Mouse (Mus musculus) stomach, embryonic 16.5 days (tissue): ENCODE measurements around the gene Cebpa. TPM values are rescaled to one million over a fixed set of nuclear protein-coding genes. Genes with fewer than 3 reads are reported as not detected.
A peak's percentile ranks its signal among the peaks of the same experiment; 100 is the strongest.

Source experiments
- ATAC-seq: fragments of 200-750 bp; cut with Nextera tagmentation; 2 replicates; pipeline ENCODE4 v1.8.0; 2017; ENCODE audit warnings: moderate number of reproducible peaks, moderate TSS enrichment; ENCODE audit not compliant: insufficient read depth, low FRiP score
- H3K27ac ChIP-seq: fragments of 300-500 bp; sonication (generic); 2 replicates; pipeline ENCODE4 v1.5.1; 2014; ENCODE audit warnings: low read length
- H3K27me3 ChIP-seq: fragments of 300-500 bp; sonication (generic); 2 replicates; pipeline ENCODE4 v1.6.1; 2014; ENCODE audit warnings: low read length, control low read depth, mixed read lengths; ENCODE audit not compliant: control insufficient read depth, insufficient read depth
- H3K36me3 ChIP-seq: fragments of 300-500 bp; sonication (generic); 2 replicates; pipeline ENCODE4 v1.6.1; 2014; ENCODE audit warnings: low read length; ENCODE audit not compliant: control insufficient read depth, insufficient read depth
- H3K4me1 ChIP-seq: fragments of 300-500 bp; sonication (generic); 2 replicates; pipeline ENCODE4 v1.6.1; 2014; ENCODE audit warnings: low read length, control low read depth, mixed read lengths; ENCODE audit not compliant: control insufficient read depth, insufficient read depth
- H3K4me2 ChIP-seq: fragments of 300-500 bp; sonication (generic); 2 replicates; pipeline ENCODE4 v1.6.1; 2014; ENCODE audit warnings: low read depth, low read length, mixed read lengths
- H3K4me3 ChIP-seq: fragments of 300-500 bp; sonication (generic); replicated peaks from 2 replicates; pipeline ENCODE4 v1.5.1; 2014; ENCODE audit warnings: mild to moderate bottlenecking, low read length
- H3K9ac ChIP-seq: fragments of 300-500 bp; sonication (generic); 2 replicates; pipeline ENCODE4 v1.6.1; 2014; ENCODE audit warnings: low read length
- H3K9me3 ChIP-seq: fragments of 300-500 bp; sonication (generic); replicated peaks from 2 replicates; pipeline ENCODE4 v1.6.1; 2016; ENCODE audit warnings: low read length, control low read depth; ENCODE audit not compliant: control insufficient read depth
- WGBS: fragments of 180-500 bp; shearing (Covaris S2); extraction: QIAGEN DNeasy Blood & Tissue Kit; methylation state at CpG from one replicate; pipeline ENCODE4 v1.1.7; 2014; 5-methylcytosine and 5-hydroxymethylcytosine counted together
- polyA plus RNA-seq: library from polyadenylated mRNA; unstranded; fragments of >200 nt; fragmentation: Nextera tagmentation; extraction: Ambion mirVana; gene quantifications from 2 replicates; pipeline ENCODE4 v1.2.1, GENCODE M21; 2015

The Cebpa gene
- polyA plus RNA-seq, 1 experiment from 2014 or later: 2.8 TPM

GRCm38 (mm10) chr7:35124216-35124615 lies 5.1 kb downstream of the Cebpa start:
- Histone ChIP-seq H3K27ac (no peak overlapping the region), H3K27me3 (peaks cover 22% of the 10 kb centered on the region), H3K9ac (peak overlapping the region; percentile 7; the same call in 1 of the 2 replicates), H3K36me3 (no peaks in the 10 kb centered on the region), H3K4me1 (peaks cover 15% of the 10 kb centered on the region), H3K4me3 (no peak overlapping the region), H3K4me2 (no peak overlapping the region), H3K9me3 (no peaks in the 10 kb centered on the region)
- ATAC-seq: no peak
- 64% methylated on average over 5 of the region's 5 CpGs for WGBS

- Histone ChIP-seq H3K4me3 (no peak overlapping the region), H3K4me1 (peaks cover 17% of the 10 kb centered on the region), H3K27me3 (peaks cover 22% of the 10 kb centered on the region), H3K4me2 (no peak overlapping the region), H3K9ac (peak overlapping the region; percentile 7; the same call in 1 of the 2 replicates), H3K36me3 (no peaks in the 10 kb centered on the region), H3K9me3 (no peaks in the 10 kb centered on the region), H3K27ac (no peak overlapping the region)
- 62% methylated on average over 6 of the region's 6 CpGs for WGBS
- no peak for ATAC-seq
Measured at GRCm38 (mm10) chr7:35124745-35125144, 5.7 kb downstream of the Cebpa start.

GRCm38 (mm10) chr7:35125971-35126370 lies 6.9 kb downstream of the Cebpa start:
- Histone ChIP-seq H3K4me1 (peaks cover 14% of the 10 kb centered on the region), H3K36me3 (no peaks in the 10 kb centered on the region), H3K27ac (no peak overlapping the region), H3K4me2 (no peak overlapping the region), H3K9ac (no peak overlapping the region), H3K9me3 (no peaks in the 10 kb centered on the region), H3K4me3 (no peak overlapping the region), H3K27me3 (peaks cover 15% of the 10 kb centered on the region)
- WGBS: 75% methylated on average over 5 of the region's 5 CpGs
- ATAC-seq: no peak

DNA sequence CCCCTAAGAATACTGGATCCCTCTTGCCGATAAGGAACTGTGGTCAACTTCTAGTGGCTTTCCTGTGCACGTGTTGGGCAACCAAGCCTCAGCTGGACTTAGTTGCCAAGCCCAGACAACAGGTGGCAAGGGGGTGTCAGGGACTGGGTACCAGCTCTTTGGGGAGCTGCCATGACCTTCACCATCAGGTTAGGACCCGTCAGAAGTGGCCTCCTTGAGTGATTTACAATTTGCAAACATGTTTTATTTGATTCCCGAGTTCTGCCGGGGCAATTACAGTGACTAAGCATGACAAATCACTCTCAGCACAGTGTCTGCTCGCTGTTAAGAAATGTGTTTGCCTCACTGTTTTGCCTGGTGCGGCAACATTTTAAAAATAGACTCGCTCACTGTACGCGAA lies 7.9 kb downstream of the Cebpa start:
- H3K4me1 ChIP-seq: peaks cover 11% of the 10 kb centered on the region
- peaks cover 5% of the 10 kb centered on the region for H3K27me3 ChIP-seq
- 34% methylated on average over 10 of the region's 10 CpGs for WGBS
- ATAC-seq: peak; percentile 33; the same call in 1 of the 2 replicates
- no peaks in the 10 kb centered on the region for H3K36me3 ChIP-seq
- 0 out of 2 replicates have a peak overlapping the region, but pooled peaks have one; percentile 12 for H3K27ac ChIP-seq
- H3K4me2 ChIP-seq: no peak overlapping the region
- no peak overlapping the region for H3K4me3 ChIP-seq
- no peak overlapping the region for H3K9ac ChIP-seq
- no peaks in the 10 kb centered on the region for H3K9me3 ChIP-seq

GRCm38 (mm10) chr7:35127721-35128120 lies 8.6 kb downstream of the Cebpa start:
- H3K36me3 ChIP-seq: no peaks in the 10 kb centered on the region
- no peaks in the 10 kb centered on the region for H3K9me3 ChIP-seq
- H3K27me3 ChIP-seq: no peaks in the 10 kb centered on the region
- WGBS: 25% methylated on average over 6 of the region's 6 CpGs
- H3K9ac ChIP-seq: no peak overlapping the region
- H3K4me3 ChIP-seq: no peak overlapping the region
- H3K4me1 ChIP-seq: peaks cover 11% of the 10 kb centered on the region
- no peak overlapping the region for H3K4me2 ChIP-seq
- ATAC-seq: no peak
- H3K27ac ChIP-seq: no peak overlapping the region

DNA sequence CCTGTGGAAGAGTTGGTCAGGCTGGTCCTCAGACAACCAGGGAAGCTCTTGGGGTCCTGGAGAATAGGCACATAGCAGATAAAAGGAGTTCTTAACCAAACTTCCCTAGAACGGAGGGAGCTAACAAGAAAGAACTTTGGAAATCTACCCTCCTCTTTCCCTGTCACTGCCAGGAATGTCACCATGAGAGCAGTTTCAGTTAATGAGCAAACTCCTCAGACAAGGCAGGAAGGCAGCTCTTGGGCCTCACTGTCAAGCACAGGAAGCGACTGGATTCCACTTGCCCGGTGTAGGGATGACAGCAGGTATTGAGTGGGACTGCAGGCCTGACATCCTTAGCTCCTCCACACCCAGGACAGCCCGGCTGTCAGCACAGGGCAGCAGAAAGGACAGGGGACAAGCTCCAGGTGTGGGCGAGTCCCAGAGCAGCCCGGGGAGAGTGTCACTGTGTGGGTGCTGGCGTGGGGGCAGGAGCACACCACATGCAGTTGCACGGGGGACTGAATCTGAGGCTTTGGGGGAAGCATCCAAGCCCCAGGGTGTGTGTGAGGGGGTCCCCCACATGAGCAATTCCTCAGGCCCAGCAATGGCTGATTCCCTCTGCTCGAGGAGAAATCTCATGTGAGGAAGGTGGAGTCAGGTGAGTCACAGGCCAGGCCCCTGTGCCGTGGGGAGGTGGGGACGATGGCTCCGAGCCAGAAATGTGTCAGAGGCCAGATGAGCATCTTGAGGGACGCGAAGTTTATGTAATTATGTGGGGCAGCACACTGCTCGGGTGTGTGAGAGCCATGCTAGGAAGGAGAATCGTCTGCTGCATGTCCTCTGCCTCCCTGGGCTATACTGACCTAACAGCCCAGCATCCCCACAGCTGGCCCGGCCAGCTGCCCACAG lies 9.8 kb downstream of the Cebpa start:
- Histone ChIP-seq H3K27ac (0 out of 2 replicates have a peak overlapping the region, but pooled peaks have one; percentile 0), H3K36me3 (no peaks in the 10 kb centered on the region), H3K4me1 (peaks cover 11% of the 10 kb centered on the region; the same call in 1 of the 2 replicates), H3K9me3 (no peaks in the 10 kb centered on the region), H3K4me2 (no peak overlapping the region), H3K9ac (no peak overlapping the region), H3K27me3 (no peaks in the 10 kb centered on the region), H3K4me3 (no peak overlapping the region)
- ATAC-seq: peak; percentile 74
- 42% methylated on average over 17 of the region's 17 CpGs for WGBS

- H3K27ac ChIP-seq: no peak overlapping the region; the same call in 1 of the 2 replicates
- H3K4me2 ChIP-seq: no peak overlapping the region
- H3K4me3 ChIP-seq: no peak overlapping the region
- no peaks in the 10 kb centered on the region for H3K27me3 ChIP-seq
- H3K9ac ChIP-seq: no peak overlapping the region
- no peaks in the 10 kb centered on the region for H3K36me3 ChIP-seq
- 0 out of 2 replicates have a peak, but pooled peaks have one; percentile 25 for ATAC-seq
- peaks cover 7% of the 10 kb centered on the region; the same call in 1 of the 2 replicates for H3K4me1 ChIP-seq
- no peaks in the 10 kb centered on the region for H3K9me3 ChIP-seq
- WGBS: 77% methylated on average over 13 of the region's 13 CpGs
Measured at GRCm38 (mm10) chr7:35130059-35130738, 11.1 kb downstream of the Cebpa start.

GRCm38 (mm10) chr7:35130888-35131287 lies 11.8 kb downstream of the Cebpa start:
- no peak overlapping the region for H3K9ac ChIP-seq
- 86% methylated on average over 5 of the region's 5 CpGs for WGBS
- H3K4me3 ChIP-seq: no peak overlapping the region
- no peak for ATAC-seq
- peaks cover 7% of the 10 kb centered on the region; the same call in 1 of the 2 replicates for H3K4me1 ChIP-seq
- no peak overlapping the region; the same call in 1 of the 2 replicates for H3K27ac ChIP-seq
- H3K27me3 ChIP-seq: no peaks in the 10 kb centered on the region
- H3K9me3 ChIP-seq: no peaks in the 10 kb centered on the region
- no peak overlapping the region for H3K4me2 ChIP-seq
- no peaks in the 10 kb centered on the region for H3K36me3 ChIP-seq

- no peaks in the 10 kb centered on the region for H3K27me3 ChIP-seq
- H3K9me3 ChIP-seq: no peaks in the 10 kb centered on the region
- no peak overlapping the region for H3K4me3 ChIP-seq
- no peaks in the 10 kb centered on the region for H3K36me3 ChIP-seq
- no peak overlapping the region for H3K27ac ChIP-seq
- ATAC-seq: no peak
- no peak overlapping the region for H3K4me2 ChIP-seq
- WGBS: 95% methylated on average over 9 of the region's 9 CpGs
- no peak overlapping the region for H3K9ac ChIP-seq
- H3K4me1 ChIP-seq: peaks cover 7% of the 10 kb centered on the region; the same call in 1 of the 2 replicates
Measured at GRCm38 (mm10) chr7:35131601-35132000, 12.5 kb downstream of the Cebpa start.
